Mouse (Mus musculus) lung, postnatal 10 days (tissue): ENCODE data around the gene Zic4.

Experiments
- DNase-seq: peaks from one replicate; pipeline ENCODE4 v3.0.0; 2021

Gene Zic4

DNA sequence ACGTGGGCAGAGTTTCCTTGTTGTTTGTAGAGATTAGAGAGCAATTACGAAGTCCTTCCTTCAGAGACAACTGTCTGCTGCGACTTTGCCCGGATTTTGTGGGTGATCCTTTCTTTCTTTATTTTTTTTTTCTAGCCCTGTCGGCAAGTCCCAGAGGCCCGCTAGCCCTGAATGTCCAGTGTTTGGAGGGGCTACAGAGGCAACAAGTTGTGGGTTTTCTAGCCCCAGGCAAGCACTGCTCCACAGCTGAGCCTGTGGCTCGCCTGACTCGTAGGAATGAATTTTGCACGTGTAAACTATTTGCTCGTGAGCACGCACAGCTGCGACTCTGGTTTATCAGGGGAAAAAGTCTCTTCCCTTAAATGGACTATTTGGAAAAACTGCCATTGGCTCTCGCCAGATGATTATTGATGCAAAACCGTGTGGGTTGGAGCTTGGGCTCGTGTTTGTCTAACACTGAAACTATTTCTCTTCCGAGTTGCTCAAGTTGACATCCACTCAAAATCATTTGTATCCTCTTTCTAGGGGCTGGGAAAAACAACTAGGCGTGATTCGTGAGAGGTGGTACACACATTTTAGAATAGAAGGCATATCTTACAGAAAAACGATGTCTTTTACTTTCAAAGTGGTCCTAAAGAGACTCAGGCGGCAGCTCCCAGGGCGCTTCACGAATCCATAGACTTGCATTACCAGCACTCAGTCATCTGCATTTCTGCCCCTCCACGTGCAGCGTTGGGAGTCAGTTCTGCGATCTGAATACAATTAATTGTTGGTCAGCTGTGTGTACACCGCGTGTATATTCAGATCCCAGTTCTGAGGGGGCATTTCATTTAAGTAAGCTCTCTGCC is 42.9 kb downstream of the Zic4 start:
- DNase-seq = no peak

GRCm38 (mm10) chr9:91405753-91406178 is 43.6 kb downstream of the Zic4 start:
- no peak for DNase-seq

DNA sequence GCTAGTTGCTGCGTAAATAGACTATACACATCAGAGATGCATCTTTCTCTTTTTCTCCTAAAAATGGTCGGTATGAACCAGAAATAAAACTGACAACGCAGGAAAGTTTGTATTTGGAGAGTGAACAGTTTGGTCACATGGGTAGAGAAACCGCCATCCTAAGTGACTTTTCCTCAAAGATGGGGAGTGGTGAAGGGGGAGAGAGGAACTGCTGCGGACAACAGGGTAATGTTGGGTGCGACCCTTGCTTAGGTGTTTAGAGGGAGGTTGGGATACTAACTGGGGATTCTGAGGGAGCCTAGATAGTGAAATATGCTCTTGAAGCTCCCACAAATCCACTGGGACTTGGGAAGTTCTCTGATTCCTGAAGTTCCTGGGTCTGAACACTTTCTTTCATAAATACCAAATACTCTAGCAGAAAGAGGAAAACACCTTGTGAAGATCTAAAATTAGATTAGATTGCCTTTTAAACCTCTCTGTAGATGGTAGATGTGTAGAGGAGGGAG is 44.1 kb downstream of the Zic4 start:
- DNase-seq = no peak

- no peak for DNase-seq
These were observed 47.6 kb downstream of the Zic4 start for GRCm38 (mm10) chr9:91409771-91410170.

DNA sequence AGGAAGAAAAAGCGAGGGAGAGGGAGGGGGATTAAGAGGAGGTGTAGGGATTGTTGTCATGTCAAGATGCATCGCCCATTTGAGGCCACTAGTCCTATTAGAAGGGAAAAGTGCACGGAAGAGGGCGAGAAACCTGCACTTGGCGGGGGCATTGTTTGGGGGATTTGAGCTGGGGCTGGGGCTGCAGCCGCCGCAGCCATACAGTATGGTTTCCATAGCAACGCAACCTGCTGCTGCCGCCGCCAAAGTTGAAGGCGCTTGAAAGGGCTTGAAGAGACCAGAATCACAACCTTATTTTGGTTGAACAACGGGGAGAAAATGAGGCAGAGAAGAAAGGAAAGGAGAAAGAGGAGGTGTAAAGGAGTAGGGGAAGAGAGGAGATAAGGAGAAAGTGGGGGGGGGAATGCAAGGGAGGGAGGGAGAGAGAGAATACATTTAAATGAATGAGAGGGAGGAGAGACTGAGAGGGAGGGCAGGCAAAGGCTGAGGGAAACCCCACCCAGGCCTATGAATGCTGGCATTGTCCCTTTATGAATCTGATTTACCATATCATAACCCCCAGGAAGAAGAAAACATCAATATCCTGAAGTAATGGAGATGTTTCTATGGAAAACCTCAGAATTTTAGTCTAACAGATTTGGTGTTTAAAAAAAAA is 51.9 kb downstream of the Zic4 start:
- no peak for DNase-seq

DNA sequence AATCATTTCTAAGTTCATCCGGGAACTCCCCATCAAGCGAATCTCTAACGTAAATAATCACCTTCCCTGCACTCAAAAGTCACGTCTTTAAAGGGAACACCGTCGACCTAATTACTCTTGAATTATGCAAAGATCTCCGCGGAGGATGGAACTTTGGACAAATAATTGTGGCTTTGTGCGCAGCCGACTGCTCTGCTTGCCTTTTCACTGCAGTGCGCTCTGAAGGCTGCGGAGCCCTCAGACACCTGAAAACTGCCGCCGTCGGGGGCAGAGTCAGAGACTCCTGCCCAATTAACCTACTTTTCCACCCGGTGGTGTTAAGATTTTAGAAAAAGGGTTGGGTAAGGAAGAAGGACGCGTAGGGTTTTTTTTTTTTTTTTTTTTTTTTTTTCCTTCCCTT is 58.2 kb downstream of the Zic4 start:
- no peak for DNase-seq
